Mouse (Mus musculus) ES-E14 (cell line): ENCODE data around the gene Mmp27. TPM values are rescaled to one million over a fixed set of nuclear protein-coding genes. Genes with fewer than 3 reads are reported as not detected.

ENCODE experiments used
- DNase-seq: peaks from one replicate; pipeline ENCODE4 v3.0.0-alpha.2; 2013; ENCODE audit warnings: low read depth, low spot score
- H3K27ac ChIP-seq: 2 replicates; pipeline ENCODE4 v1.5.1; 2012; ENCODE audit warnings: low read depth, mild to moderate bottlenecking, low read length, moderate library complexity, mixed read lengths; ENCODE audit not compliant: poor library complexity, insufficient read depth, severe bottlenecking
- H3K36me3 ChIP-seq: 2 replicates; pipeline ENCODE4 v1.6.1; 2012; ENCODE audit warnings: mild to moderate bottlenecking, low read length, moderate library complexity, mixed read lengths; ENCODE audit not compliant: control insufficient read depth, poor library complexity, insufficient read depth, severe bottlenecking
- H3K4me1 ChIP-seq, 2 experiments: fragments of 150-350 bp in 1 of 2; sonication (generic) in 1 of 2; 2 replicates each; pipeline ENCODE4 v1.6.1; 2012; ENCODE audit warnings: low read length in 2 of 2, mild to moderate bottlenecking in 1 of 2, mixed read lengths in 1 of 2; ENCODE audit not compliant: control insufficient read depth in 2 of 2, insufficient read depth in 2 of 2, poor library complexity in 1 of 2
- H3K4me3 ChIP-seq, 2 experiments: fragments of 150-350 bp in 1 of 2; sonication (generic) in 1 of 2; 2 replicates each; pipeline ENCODE4 v1.5.1; 2012; ENCODE audit warnings: low read length in 2 of 2, low read depth in 1 of 2, mild to moderate bottlenecking in 1 of 2, mixed read lengths in 1 of 2; ENCODE audit not compliant: insufficient read depth in 1 of 2, poor library complexity in 1 of 2, severe bottlenecking in 1 of 2
- H3K9ac ChIP-seq: 2 replicates; pipeline ENCODE4 v1.6.1; 2012; ENCODE audit warnings: low read depth, mild to moderate bottlenecking, low read length, mixed read lengths; ENCODE audit not compliant: poor library complexity, insufficient read depth, severe bottlenecking
- H3K9me3 ChIP-seq: fragments of 150-350 bp; sonication (generic); 2 replicates; pipeline ENCODE4 v1.6.1; 2012; ENCODE audit warnings: low read depth, mild to moderate bottlenecking, low read length; ENCODE audit not compliant: control insufficient read depth, insufficient read depth
- CHD2 ChIP-seq: IDR thresholded peaks from 2 replicates; pipeline ENCODE4 v1.6.1; 2014; ENCODE audit warnings: mild to moderate bottlenecking, low read depth, low read length, inconsistent platforms
- HCFC1 ChIP-seq: IDR thresholded peaks from 2 replicates; pipeline ENCODE4 v1.6.1; 2012; ENCODE audit warnings: low read length, inconsistent platforms, borderline replicate concordance; ENCODE audit not compliant: insufficient read depth
- MAFK ChIP-seq: IDR thresholded peaks from 2 replicates; pipeline ENCODE4 v1.6.1; 2014; ENCODE audit warnings: mild to moderate bottlenecking, low read depth, low read length, inconsistent platforms; ENCODE audit not compliant: insufficient read depth
- ZC3H11A ChIP-seq: IDR thresholded peaks from 2 replicates; pipeline ENCODE4 v1.6.1; 2012; ENCODE audit warnings: low read depth, mild to moderate bottlenecking, inconsistent platforms, low read length, borderline replicate concordance
- ZNF384 ChIP-seq: IDR thresholded peaks from 2 replicates; pipeline ENCODE4 v1.6.1; 2012; ENCODE audit warnings: low read depth, low read length, inconsistent platforms
- in situ Hi-C, 2 experiments: fragments of 600-800 bp; cut with MboI; formaldehyde crosslinking; loops; one replicate each; pipeline ENCODE4 v1.15.1; 2025; ENCODE audit warnings: low sequenced_read_pairs in 2 of 2, inconsistent platforms in 1 of 2; ENCODE audit not compliant: unreplicated experiment in 2 of 2
- total RNA-seq: library from RNA; depleted of rRNA; stranded (reverse); fragments of 300-350 nt; gene quantifications from 2 replicates; pipeline ENCODE4 v1.2.3, GENCODE M21; 2012

Gene Mmp27
- total RNA-seq, 1 experiment, result not detected

DNA sequence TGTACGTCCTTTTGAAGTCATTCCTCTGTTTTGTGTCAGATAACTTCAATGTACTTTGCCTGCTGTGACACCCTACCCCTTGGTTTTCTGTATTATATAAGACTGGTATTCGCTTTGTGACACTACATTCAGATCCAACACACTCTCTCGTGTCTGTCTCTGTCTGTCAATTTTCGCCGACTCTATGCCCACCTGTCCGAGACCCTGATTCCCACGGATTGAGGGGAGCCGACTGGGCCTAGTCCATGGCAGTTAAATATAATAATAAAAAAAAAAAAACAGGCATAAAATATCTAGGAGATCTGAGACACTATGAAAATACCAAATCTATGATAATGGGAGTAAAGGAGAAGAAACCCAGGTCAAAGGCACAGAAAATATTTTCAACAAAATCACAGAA lies 18.9 kb downstream of the Mmp27 start:
- H3K9ac ChIP-seq, result no peak overlapping the region
- no peaks in the 10 kb centered on the region for H3K9me3 ChIP-seq
- no peak overlapping the region for H3K4me3 ChIP-seq
- no peaks in the 10 kb centered on the region for H3K36me3 ChIP-seq
- no peaks in the 10 kb centered on the region for H3K4me1 ChIP-seq
- DNase-seq, result no peak
- in situ Hi-C loops, result loop anchor here in 1 of 2 experiments (10.0 kb wide), 1 partner anchor 375 kb away; no protein-coding TSS in a partner anchor
- TF ChIP-seq MAFK (no peak), ZC3H11A (no peak), HCFC1 (no peak), CHD2 (no peak), ZNF384 (no peak)
- H3K27ac ChIP-seq, result no peak overlapping the region

DNA sequence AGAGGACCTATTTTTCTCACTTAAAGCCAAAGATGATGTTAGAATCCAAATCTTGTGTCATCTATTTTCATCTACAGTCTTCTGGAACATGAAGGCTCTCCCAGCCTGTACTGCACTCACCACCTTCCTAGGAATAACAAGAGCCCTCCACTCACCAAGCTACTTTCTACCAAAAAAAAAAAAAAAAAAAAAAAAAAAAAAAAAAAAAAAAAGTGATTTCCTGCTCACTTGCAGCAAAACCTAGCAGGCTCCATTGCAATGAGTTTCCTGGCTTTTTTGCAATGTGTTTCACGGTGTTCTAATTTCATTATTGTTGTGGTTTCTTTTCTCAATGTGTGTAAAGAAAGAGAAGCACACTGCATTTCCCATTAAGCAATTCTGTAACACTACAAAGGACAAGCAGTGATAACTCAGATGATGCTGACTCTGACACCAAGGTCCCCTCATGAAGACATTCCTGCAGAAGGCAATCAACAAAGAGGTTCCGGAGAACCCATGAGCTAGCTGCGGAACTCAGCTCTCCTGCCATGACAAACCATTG lies 22.1 kb downstream of the Mmp27 start:
- TF ChIP-seq CHD2 (no peak), HCFC1 (no peak), ZNF384 (0 out of 2 replicates have a peak, but pooled peaks have one; percentile 57)
- H3K27ac ChIP-seq, result no peak overlapping the region
- no peaks in the 10 kb centered on the region for H3K4me1 ChIP-seq
- no peak overlapping the region for H3K4me3 ChIP-seq
- in situ Hi-C loops, result loop anchor here in 1 of 2 experiments (10.0 kb wide), 1 partner anchor 379 kb away; no protein-coding TSS in a partner anchor
- no peaks in the 10 kb centered on the region for H3K36me3 ChIP-seq
- no peak overlapping the region for H3K9ac ChIP-seq
- DNase-seq, result no peak
- no peaks in the 10 kb centered on the region for H3K9me3 ChIP-seq

DNA sequence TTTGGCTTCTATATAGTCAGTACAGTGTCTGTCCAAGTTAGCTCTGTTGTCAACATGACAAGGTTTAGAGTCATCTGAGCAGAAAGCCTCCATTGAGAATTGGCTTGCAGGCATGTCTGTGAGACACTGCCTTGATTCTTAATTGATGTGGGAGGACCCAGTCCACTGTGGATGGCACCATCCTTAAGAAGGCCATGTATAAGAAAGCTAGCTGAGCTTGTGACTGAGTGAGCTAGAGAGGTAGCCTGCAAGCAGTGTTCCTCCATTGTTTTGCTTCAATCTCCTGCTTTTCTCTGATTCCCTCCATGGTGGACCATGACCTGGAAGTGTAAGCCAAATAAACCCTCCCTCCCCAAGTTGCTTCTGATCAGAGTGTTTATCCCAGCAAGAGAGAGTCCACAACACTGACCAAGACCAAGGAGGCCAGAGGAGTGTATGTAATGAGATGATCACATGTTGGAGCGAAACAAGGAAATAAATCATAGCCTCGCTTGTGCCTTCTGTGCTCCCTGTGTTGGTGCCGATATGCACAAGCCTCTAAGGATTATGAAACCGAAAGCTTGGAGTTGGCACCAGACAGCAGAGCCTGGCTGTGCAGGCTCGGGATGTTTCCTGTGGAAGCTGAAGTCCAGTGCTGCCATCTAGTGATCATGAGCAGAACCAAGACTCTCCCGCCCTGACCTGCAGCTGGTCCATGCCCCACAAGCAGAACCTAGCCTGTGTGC lies 23.8 kb downstream of the Mmp27 start:
- H3K9me3 ChIP-seq, result no peaks in the 10 kb centered on the region
- H3K4me3 ChIP-seq, result no peak overlapping the region
- DNase-seq, result peak; percentile 46
- H3K36me3 ChIP-seq, result no peaks in the 10 kb centered on the region
- no peak overlapping the region for H3K9ac ChIP-seq
- H3K27ac ChIP-seq, result no peak overlapping the region
- in situ Hi-C loops, result loop anchor here in 1 of 2 experiments (10.0 kb wide), 1 partner anchor 380 kb away; no protein-coding TSS in a partner anchor
- peak; percentile 91 for TF ChIP-seq ZC3H11A
- TF ChIP-seq ZNF384, result no peak
- no peaks in the 10 kb centered on the region for H3K4me1 ChIP-seq

DNA sequence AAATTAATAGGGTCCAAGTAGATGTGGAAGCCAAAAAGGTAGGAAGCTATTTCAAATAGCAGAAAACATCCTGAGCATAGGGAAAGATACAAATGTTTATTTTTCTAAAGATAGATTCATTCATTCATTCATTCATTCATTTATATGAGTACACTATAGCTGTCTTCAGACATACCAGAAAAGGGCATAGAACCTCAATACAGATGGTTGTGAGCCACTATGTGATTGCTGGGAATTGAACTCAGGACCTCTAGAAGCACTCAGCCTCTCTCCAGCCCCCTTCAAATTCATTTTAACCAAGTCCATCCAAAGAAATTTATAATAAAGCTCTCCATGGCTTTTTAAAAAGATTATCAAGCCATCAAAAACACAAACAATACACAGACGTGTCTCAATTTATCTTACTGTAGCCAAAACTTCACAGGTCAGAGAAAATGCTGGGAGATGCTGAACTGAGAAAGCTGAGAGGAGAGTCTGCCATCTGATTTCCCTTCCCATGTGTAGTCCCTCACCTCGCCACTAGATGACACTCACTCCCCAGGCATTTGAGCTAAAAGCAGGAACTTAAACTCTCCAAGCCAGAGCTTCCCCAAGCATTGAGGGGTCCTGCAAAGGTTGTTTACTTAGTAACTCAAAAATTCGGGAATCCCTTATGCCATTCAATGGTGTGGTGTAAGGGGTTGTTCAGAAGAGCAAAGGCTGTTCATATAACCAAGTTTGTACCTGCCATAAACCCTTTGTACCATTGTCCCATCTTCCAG lies 32.0 kb downstream of the Mmp27 start:
- TF ChIP-seq ZC3H11A (peak; percentile 99), MAFK (no peak), HCFC1 (no peak), CHD2 (no peak), ZNF384 (no peak)
- in situ Hi-C loops, result loop anchor here in 1 of 2 experiments (10.0 kb wide), 1 partner anchor 252 kb away; no protein-coding TSS in a partner anchor
- Histone ChIP-seq H3K36me3 (no peaks in the 10 kb centered on the region), H3K4me3 (no peak overlapping the region), H3K9ac (no peak overlapping the region), H3K4me1 (no peaks in the 10 kb centered on the region), H3K27ac (no peak overlapping the region), H3K9me3 (no peaks in the 10 kb centered on the region)
- DNase-seq, result peak; percentile 67
